Mouse (Mus musculus): ENCODE data around the gene Krt78. TPM values are rescaled to one million over a fixed set of nuclear protein-coding genes. Genes with fewer than 3 reads are reported as not detected.
"Not testable (repeated sequence)": the region's sequence is repeated elsewhere in the genome, so short reads cannot be mapped to it uniquely, and the experiment has no call there.

The Krt78 gene
- not detected in 2 replicates for total RNA-seq (2015)
- not detected in 2 replicates for total RNA-seq (2017)

DNA sequence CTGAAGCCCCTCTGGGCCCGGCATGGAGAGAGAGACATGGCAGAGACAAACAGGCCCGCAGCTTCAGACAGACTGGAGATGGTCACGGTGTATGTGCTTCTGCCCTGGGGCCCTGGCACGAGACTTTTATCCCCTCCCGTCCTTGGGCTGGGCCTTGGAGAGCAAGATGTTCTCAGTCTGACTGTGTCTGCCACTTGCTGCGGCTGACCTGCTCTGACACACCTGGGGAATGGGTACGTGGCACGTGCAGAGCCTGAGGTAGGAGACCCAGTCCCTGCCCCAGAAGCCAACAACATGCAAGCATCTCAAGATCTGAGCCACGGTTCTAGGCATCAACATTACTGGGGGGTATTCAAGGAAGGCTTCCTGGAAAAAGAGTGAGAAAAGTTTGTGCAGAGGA lies at the start of gene Krt78:
Krt78 (minus strand) TSS at position 101 of the 400 bp plus-strand sequence.
- no peak for ATAC-seq (ENCODE audit: poor library complexity, severe bottlenecking)

DNA sequence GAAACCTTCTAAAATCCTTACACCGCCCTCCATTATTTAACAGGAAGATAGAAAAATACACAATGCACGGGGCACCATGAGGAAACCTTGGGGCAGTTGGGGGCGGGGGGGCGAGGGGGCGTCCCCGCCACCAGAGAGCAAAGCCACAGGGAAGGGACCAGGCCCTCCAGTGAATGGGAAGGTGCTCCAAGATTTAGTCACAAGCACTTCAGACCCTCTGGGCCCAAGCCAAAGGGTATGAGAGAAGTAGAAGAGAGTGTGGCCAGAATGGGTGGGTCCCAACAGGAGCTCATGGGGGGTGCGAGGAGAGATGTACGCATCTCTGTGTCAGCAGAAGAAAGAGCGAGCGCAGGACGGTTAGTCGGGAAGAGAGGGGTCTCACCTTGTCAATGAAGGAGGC lies 49.4 kb upstream of the Krt78 start:
- ATAC-seq (ENCODE audit: poor library complexity, severe bottlenecking) = no peak

DNA sequence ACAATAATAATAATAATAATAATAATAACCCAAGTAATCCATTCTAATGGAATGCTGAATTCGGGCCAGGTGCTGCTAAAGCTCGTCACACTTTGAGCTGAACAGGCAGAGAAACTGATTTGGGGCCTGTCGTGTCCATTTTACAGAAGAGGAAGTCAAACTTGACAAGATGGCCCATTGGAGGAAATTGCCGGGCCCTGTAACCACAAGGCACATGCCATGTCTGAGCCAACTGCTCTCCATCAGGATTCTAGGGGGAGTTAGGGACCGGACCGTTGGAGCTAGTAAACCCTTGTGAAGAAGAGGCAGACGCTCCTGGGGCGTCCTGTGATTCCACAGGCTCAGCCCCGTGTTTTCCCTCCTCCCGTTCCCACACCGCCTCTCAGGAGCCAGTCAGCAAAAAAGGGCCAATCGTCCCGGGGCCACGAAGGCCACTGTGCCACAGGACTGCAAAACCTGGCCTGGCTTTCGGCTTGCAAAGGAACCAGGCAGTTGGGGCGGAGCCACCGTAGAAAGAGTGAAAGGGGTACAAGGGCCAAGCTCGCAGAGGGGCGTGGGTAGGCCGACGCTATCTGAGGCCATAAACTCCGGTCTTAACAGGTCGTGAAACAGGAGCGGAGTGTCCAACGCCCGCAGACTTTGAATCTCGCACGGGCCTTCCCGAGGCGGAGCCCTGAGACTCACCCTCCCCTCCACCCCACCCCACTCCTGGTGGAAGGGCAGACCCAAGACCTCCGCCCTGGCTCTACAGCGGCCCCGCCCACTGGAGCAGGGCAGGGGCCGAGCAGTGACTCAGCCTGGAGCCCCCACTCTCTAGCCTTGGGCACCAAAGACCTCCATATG lies 48.8 kb upstream of the Krt78 start:
- ATAC-seq (ENCODE audit: poor library complexity, severe bottlenecking) = peak; percentile 73

DNA sequence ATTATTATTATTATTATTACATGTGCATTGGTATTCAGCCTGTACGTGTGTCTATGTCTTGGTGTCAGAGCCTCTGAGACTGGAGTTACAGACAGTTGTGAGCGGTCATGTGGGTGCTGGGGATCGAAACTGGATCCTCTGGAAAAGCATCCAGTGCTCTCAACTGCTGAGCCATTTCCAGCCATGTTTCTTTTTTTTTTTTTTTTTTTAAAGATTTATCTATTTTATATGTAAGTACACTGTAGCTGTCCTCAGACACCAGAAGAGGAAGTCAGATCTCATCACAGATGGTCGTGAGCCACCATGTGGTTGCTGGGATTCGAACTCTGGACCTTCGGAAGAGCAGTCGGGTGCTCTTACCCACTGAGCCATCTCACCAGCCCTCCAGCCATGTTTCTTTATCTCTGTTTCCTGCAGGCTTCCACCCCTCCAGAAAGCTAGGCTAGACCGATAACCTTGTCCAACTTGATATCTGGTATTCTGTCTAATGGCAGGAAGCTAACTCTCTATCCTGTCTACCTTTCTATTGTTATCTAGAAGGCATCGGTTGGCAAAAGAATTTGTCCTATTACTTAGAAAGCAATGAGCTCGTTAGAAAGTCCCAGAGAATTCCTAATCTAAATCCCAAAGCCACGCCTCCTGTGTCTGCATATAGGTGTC lies 45.7 kb upstream of the Krt78 start:
- no peak for ATAC-seq (ENCODE audit: poor library complexity, severe bottlenecking)

DNA sequence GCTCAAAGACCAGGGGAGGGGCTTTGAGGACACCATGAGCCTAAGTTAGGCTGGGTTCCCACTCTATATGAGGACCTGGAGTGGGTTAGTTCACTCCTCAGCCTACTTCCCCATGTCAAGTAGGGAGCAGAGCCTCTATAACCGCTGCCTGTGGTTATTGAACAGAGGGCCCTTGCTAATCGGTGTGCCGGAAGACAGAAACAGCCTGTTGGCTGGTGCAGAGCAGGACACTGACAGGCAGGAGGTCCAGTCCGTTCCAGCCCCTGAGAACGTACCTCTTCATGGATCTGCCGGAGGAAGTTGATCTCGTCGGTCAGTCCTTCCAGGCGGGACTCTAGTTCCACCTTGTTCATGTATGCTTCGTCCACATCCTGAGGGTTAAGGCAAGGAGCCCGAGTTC lies 45.1 kb upstream of the Krt78 start:
- ATAC-seq (ENCODE audit: poor library complexity, severe bottlenecking) = no peak; the same call in 1 of the 2 replicates

DNA sequence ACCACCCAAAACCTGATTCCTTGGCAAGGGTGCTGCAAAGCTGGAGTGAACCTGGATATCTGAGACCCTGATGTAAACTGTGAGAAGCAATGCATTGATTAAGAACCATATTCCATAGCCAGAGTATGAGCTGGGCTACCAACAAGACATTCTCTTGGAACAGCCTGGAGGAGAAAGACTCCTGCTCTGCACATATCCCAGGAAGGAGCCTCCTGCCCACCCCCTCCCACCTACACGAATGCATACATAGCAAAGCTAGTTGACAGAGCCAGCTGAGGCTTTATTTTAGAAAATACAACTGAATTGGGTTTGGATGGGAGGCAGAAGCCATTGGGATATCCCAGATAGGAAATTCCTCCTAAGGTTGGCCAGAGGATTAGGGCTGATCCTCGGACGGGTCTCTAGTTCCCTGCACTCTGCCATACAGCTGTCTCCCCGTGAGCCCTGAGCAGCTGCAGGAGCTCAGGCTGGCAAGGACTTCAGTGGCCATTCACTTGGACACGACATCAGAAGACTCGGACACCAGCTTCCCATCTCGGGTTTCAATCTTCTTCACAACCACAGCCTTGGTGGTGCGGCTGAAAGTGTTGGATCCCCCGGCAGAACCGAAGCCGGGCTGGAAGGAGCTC lies 42.5 kb upstream of the Krt78 start:
- ATAC-seq (ENCODE audit: poor library complexity, severe bottlenecking) = not testable (repeated sequence)

DNA sequence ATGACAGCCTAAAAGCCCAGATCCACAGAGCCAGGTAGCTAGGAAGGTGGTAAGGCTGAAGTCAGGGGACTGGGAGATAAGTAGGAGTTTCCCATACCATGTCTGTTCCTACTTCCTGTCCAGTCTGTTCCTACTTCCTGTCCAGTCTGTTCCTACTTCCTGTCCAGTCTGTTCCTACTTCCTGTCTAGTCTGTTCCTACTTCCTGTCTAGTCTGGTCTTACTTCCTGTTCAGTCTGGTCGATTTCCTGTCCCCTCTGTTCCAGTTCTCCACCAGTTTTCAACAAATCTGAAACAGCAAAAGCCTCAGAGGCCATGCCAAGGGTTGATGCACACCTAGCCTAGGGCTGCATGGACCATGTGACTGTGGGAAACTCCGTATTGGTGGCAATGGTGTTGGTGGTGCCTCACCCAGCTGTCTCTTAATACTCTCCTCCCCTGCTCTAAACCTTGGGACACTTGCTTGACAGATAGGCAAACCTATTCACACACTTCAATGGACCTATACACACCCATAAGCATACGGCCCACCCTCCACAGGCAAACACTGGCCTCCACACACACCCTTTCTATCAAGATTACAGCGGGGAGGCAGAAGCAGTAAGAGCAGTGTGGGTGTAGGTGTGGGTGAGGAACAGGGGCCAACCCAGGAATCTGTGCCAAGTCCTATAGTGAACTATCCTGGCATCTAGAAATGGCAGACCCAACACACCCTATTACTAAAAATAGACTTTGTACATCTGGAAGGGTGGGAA lies 41.6 kb upstream of the Krt78 start:
- ATAC-seq (ENCODE audit: poor library complexity, severe bottlenecking) = peak; percentile 45; the same call in 1 of the 2 replicates

DNA sequence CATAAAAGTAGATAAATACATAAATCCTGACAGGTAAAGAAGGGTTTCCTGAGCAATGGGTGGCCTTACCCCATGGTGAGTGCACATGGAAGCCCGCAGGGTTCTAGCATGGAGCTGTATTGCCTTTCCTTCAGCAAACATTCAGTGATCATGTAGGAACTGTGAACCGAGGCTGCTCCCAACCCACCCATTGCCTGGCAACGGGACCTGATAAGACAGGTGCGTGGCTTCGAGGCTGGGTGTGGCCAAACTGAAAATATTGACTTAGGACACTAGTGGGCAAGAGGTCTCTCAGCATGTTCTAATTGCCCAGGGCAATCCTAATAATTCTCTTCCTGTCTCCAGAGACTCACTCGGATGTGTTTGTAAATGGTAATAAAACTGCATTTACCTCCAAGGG lies 40.3 kb upstream of the Krt78 start:
- no peak for ATAC-seq (ENCODE audit: poor library complexity, severe bottlenecking)

DNA sequence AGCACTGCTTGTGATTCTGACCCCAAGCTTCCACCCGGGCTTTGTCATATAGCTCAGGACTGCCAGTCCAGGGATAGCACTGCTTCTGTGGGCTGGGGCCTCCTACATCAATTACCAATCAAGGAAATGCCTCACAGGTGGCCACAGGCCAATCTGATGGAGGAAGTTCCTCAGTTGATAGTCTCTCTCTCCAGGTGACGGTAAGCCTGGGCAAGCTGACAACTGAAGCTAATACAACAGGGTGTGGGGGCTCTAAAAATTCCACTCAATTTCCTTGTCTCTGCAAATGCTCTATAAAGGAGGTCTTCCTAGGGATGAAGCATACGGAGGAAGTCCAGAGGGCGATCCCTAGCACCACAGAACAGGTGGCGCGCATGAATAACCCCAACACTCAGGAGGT lies 36.9 kb upstream of the Krt78 start:
- no peak for ATAC-seq (ENCODE audit: poor library complexity, severe bottlenecking)

DNA sequence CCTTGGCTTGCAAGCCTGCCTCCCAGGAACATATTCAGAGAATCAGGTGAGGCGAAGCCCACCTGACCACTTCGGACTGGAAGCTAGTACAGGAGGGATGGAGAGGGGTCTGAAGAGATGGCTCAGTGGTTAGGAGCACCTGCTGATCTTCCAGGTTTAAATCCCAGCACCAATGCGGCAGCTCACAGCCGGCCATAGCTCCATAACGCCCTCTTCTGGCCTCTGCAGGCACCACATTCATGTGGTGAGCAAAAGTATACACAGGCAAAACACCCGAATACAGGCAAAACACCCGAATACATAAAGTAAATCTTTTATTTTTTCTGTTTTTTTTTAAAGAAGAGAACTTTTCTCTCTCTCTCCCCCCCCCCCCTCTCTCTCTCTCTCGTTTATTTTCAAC lies 34.6 kb upstream of the Krt78 start:
- no peak for ATAC-seq (ENCODE audit: poor library complexity, severe bottlenecking)

DNA sequence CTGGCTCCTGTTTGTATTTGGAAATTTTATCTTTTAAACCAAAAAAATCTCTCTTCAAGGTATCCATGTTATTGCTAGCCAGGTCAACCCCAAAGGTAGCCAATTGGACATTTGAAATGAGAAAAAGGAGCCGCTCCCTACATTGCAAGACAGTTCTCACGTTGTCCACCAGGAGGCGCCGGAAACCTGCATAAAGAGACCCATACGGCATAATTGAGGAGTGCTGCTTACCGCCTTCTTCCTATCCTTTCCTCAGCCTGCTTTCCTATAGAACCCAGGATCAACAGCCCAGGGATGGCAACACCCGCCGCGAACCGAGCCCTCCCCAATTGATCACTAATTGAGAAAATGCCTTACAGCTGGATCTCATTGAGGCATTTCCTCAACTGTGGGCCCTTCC lies 34.0 kb upstream of the Krt78 start:
- ATAC-seq (ENCODE audit: poor library complexity, severe bottlenecking) = peak; percentile 68

DNA sequence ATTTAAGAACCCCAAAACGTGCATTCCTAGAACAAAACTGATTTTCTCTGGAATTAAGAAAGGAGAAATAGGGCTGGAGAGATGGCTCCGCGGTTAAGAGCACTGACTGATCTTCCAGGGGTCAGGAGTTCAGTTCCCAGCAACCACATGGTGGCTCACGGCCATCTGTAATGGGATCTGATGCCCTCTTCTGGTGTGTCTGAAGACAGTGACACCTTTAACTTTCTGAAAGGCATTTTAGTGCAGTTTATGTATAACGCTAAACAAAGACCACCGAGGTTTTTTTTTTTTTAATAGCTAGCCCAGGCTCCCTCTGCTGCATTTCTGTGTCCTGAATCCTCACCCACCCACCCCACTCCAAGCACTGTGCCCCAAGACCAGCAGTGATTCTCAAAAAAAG lies 30.7 kb upstream of the Krt78 start:
- no peak for ATAC-seq (ENCODE audit: poor library complexity, severe bottlenecking)

DNA sequence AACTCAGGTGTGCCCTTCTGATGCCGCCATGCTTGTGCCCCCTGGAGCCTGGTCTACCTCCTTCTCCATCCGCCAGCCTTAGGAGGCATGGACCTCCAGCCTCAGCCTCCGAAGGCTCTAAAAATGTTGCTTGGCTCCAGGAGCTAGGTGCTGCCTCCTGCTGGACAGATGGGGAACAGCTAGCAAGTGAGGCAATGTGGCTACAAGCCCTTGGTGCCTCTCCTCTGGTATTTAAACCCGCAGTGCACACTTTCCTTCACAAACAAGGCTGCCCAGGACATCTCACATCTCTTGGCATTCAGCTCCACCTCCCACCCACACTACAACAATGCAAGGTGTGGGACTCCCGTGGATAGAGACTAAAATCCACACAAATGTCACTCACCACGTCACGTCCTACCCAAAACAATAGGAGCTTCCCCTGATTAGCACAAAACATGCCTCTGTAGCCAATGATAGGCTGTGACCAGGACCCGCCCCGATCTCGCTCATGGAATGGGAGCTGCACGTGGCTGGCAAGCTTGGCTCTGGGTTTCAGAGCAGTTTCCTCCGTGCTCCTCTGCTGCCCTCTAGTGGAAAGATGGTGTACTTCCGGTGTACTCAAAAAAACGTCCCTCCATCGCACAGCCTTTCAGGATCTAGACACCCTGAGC lies 30.0 kb upstream of the Krt78 start:
- peak; percentile 85 for ATAC-seq (ENCODE audit: poor library complexity, severe bottlenecking)

DNA sequence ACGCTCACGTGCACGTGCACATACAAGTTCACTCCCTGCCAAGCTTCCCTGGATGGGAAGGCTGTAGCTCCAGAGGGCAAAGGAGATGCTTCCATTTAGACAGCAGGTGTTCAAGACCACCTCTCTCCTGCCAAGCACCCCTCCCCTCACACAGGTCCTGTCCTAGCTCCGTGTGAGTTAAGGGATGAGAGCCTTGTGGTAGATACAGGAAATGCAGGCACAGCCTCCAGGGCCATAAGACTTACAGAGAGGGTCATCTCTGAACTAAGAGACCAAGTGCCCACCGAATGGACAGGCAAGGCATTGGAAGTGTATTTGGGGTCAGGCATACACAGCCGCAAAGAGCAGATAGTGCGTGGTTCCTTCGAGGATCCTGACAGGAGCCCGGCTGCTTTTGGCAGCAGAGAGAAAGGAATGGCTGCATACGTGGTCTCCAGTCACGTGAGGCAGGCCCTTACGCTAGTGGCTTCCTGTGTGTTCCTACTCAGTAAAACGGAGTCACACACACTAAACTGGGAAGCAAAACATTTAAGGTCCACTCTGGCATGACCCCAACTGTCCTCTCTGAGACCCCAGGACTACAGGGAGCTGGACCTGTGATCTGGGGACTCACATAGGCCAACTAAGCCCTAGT lies 29.3 kb upstream of the Krt78 start:
- no peak for ATAC-seq (ENCODE audit: poor library complexity, severe bottlenecking)

DNA sequence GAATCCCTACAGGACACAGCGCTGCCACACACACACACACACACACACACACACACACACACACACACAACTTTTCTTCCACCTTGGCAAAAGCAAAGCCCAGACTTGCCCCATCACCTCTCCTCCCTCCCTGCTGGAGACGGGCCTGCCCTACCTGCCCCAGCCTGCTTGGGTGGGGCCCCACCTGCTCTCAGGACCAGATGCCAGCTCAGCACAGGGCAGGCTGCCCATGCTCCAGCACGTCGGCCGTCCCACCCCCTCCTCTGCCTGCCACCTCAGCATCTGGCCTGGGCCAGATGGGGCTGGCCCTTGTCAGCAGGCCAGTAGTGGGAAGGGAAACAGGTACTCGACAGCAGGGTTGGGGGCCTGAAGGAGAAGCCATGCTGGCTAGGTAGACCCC lies 26.8 kb upstream of the Krt78 start:
- ATAC-seq (ENCODE audit: poor library complexity, severe bottlenecking) = no peak

DNA sequence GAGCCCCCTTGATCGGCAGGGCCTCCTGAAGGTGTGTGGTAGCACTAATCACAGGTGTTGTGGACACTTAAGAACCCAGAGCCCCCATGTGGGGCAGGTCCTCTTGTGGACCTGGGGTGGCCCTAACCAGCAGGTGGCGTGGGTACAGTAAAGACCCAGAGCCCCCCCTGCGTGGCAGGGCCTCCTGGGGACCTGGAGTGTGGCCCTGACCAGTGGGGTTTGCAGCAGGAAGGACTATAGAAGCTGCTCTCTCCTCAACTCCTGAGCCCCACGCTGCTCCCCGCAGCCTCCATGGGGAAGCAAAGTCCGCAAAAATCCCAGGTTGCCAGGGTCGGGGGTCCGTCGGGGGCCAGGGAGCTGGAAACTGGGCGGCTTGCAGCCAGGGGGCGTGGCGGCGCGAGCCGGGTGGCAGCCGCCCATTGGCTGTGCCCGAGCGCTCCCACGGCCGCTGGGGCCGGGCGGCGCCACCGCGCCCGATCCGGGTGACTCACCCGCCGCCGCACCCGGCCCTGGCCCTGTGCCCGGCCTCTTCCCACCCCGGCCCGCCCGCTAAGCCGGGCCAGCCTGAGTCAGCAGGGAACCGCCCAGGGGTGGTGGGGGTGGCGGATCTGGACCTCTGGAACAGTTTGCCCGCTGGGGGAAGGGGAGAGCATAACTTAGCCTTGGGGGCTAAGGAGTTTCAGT lies 23.1 kb upstream of the Krt78 start:
- ATAC-seq (ENCODE audit: poor library complexity, severe bottlenecking) = peak; percentile 73

DNA sequence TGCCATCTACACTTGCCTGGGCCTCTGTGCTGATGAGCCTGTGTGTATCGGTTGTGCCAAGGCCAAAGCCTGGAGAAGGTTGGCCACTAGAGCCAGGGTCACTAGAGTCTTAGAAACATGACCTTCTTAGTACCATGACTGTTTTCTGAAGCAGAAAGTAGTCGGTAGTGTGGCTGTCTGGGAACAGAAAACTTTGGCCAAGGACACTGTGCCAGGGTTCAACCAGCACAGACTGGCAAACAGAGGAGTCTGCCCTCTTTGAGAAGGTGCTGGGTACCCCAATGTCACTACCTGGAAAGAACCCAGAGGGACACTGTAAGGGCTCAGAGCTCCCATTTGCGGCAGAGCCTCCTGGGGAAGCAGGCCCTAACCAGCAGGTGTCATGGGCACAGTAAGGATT lies 22.6 kb upstream of the Krt78 start:
- no peak for ATAC-seq (ENCODE audit: poor library complexity, severe bottlenecking)

DNA sequence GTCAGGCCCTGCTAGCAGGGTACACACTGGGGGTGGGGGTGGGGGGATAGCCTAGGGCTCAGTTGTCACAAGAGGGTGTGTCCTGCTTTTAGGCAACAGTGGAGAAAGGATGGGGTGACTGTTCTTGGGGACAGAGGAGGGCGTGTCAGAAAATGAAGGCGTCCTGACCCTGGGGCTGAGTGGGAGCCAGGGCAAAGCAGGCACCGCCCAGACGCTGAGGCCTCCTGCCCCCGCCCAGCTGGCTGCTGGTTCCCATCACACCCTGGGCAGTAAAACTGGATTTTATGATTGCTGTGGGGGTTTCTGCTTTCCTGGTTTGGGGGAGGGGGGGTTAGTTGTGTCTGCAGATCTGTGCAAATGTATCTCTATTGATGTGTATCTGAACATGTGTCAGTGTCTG lies 21.9 kb upstream of the Krt78 start:
- ATAC-seq (ENCODE audit: poor library complexity, severe bottlenecking) = peak; percentile 56

DNA sequence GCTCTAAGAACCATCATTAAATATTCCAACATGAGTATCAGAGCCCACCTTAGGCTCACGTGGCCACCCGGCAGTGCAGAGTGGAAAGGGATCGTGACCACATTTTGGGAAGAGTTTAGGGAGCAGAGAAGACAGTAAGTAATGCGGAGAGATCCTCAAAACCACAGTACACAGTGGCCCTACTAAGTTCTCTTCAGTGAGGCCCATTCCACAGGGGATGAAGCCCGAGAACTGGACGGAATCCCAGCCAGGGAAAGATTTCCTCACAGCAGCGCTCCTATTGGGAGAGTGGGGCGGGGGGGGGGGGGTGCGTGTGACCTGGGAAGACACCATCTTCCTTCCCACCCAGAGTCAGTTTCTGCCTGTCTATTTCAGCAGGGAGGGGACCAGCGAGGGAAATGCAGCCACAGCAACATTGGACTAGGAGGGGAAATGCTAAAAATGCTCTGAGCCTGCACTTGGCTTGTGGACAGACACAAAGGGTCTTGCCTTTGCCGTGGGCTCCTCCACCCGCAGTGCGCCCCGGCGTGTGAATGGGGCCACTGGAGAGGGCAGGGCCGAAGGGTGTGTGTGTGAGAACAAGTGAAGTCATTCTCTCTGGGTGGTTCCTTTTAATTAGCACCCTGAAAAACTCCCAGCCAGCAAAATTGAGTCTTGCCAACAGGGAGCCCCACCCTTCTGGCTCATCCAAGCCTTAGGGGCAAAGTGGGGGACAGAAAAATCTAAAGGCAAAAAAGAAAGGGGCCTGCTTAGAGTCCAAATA lies 20.2 kb upstream of the Krt78 start:
- ATAC-seq (ENCODE audit: poor library complexity, severe bottlenecking) = no peak

Data from megakaryocyte, adult 5-6 weeks (primary cell).